Mouse (Mus musculus): Measurements from ENCODE around the gene Olfr639.

GRCm38 (mm10) chr7:104017203-104017602 is at the start of gene Olfr639:
- TF ChIP-seq CTCF (IDR thresholded peaks at IDR 0.05; ENCODE audit: low read depth, low read length) (no peak), EP300 (IDR thresholded peaks at IDR 0.05; ENCODE audit: insufficient read depth, low read depth, low read length) (no peak), POLR2A (IDR thresholded peaks at IDR 0.05; ENCODE audit: insufficient read depth, low read length) (no peak)
